Mouse (Mus musculus) midbrain, embryonic 15.5 days (tissue): ENCODE results near the gene Napepld. TPM values are rescaled to one million over a fixed set of nuclear protein-coding genes. Genes with fewer than 3 reads are reported as not detected.
A peak's percentile ranks its signal among the peaks of the same experiment; 100 is the strongest.

ENCODE experiments used
- ATAC-seq: fragments of 200-750 bp; cut with Nextera tagmentation; replicated peaks from 2 replicates; pipeline ENCODE4 v1.8.0; 2017; ENCODE audit warnings: moderate TSS enrichment
- H3K27ac ChIP-seq: fragments of 300-500 bp; sonication (generic); 2 replicates; pipeline ENCODE4 v1.5.1; 2015; ENCODE audit warnings: mild to moderate bottlenecking, inconsistent platforms
- H3K27me3 ChIP-seq: fragments of 300-500 bp; sonication (generic); replicated peaks from 2 replicates; pipeline ENCODE4 v1.6.1; 2015; ENCODE audit warnings: inconsistent platforms
- H3K36me3 ChIP-seq: fragments of 300-500 bp; sonication (generic); replicated peaks from 2 replicates; pipeline ENCODE4 v1.6.1; 2015; ENCODE audit warnings: inconsistent platforms
- H3K4me1 ChIP-seq: fragments of 300-500 bp; sonication (generic); 2 replicates; pipeline ENCODE4 v1.6.1; 2015; ENCODE audit warnings: inconsistent platforms
- H3K4me2 ChIP-seq: fragments of 300-500 bp; sonication (generic); 2 replicates; pipeline ENCODE4 v1.6.1; 2015; ENCODE audit warnings: inconsistent platforms, mild to moderate bottlenecking, moderate library complexity
- H3K4me3 ChIP-seq: fragments of 300-500 bp; sonication (generic); 2 replicates; pipeline ENCODE4 v1.5.1; 2015; ENCODE audit warnings: mild to moderate bottlenecking, inconsistent platforms
- H3K9ac ChIP-seq: fragments of 300-500 bp; sonication (generic); 2 replicates; pipeline ENCODE4 v1.6.1; 2015; ENCODE audit warnings: mild to moderate bottlenecking, inconsistent platforms
- H3K9me3 ChIP-seq: fragments of 300-500 bp; sonication (generic); 2 replicates; pipeline ENCODE4 v1.6.1; 2016; ENCODE audit warnings: inconsistent platforms
- WGBS: fragments of 180-500 bp; shearing (Covaris S2); methylation state at CpG from one replicate; pipeline ENCODE4 v1.1.7; 2015; ENCODE audit warnings: mixed read lengths; 5-methylcytosine and 5-hydroxymethylcytosine counted together
- polyA plus RNA-seq: library from polyadenylated mRNA; unstranded; fragments of >200 nt; fragmentation: Nextera tagmentation; extraction: Ambion mirVana; gene quantifications from 2 replicates; pipeline ENCODE4 v1.2.1, GENCODE M21; 2015

Gene Napepld
- polyA plus RNA-seq = 2.5 and 2.8 TPM in 2 replicates

- peak; percentile 99 for ATAC-seq
- H3K36me3 ChIP-seq = no peaks in the 10 kb centered on the region
- under 1% methylated on average over 53 of the region's 59 CpGs for WGBS
- no peaks in the 10 kb centered on the region for H3K9me3 ChIP-seq
- peak within 1 kb of the TSS; percentile 90 for H3K4me3 ChIP-seq
- peak within 1 kb of the TSS; percentile 54 for H3K4me2 ChIP-seq
- peak within 1 kb of the TSS; percentile 94 for H3K9ac ChIP-seq
- H3K4me1 ChIP-seq = peaks cover 3% of the 10 kb centered on the region
- no peaks in the 10 kb centered on the region for H3K27me3 ChIP-seq
- H3K27ac ChIP-seq = peak within 1 kb of the TSS; percentile 99
Measured at GRCm38 (mm10) chr5:21701351-21702008, at the start of gene Napepld. TSS of gene Napepld (minus strand) at chr5:21701396.

DNA sequence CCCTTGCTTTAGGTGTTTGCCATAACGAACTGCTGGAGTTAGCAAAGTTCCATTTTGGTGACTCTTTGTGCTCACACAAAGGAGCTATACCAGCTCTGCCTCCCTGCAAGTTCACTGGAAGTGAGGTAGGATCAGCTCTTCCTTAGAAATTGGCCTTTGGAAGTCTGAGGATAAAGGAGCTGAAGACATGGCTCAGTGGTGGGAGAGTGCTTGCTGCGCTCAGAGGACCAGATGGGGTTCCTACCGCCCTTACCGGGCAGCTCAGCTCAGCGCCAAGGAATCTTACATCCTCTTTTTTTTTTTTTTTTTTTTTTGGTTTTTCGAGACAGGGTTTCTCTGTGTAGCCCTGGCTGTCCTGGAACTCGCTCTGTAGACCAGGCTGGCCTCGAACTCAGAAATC is 44.8 kb upstream of the Napepld start:
- H3K4me2 ChIP-seq = no peak overlapping the region
- no peak overlapping the region for H3K27ac ChIP-seq
- H3K9me3 ChIP-seq = no peaks in the 10 kb centered on the region
- peaks cover 79% of the 10 kb centered on the region for H3K36me3 ChIP-seq
- no peak overlapping the region for H3K4me3 ChIP-seq
- H3K4me1 ChIP-seq = no peaks in the 10 kb centered on the region
- H3K9ac ChIP-seq = no peak overlapping the region
- 93% methylated on average over 7 of the region's 8 CpGs for WGBS
- H3K27me3 ChIP-seq = no peaks in the 10 kb centered on the region
- ATAC-seq = no peak

GRCm38 (mm10) chr5:21744651-21745050 is 43.5 kb upstream of the Napepld start:
- peaks cover 80% of the 10 kb centered on the region for H3K36me3 ChIP-seq
- H3K4me1 ChIP-seq = no peaks in the 10 kb centered on the region
- H3K4me3 ChIP-seq = no peak overlapping the region
- H3K27me3 ChIP-seq = no peaks in the 10 kb centered on the region
- H3K9me3 ChIP-seq = no peaks in the 10 kb centered on the region
- H3K27ac ChIP-seq = no peak overlapping the region
- ATAC-seq = no peak
- H3K9ac ChIP-seq = no peak overlapping the region
- H3K4me2 ChIP-seq = no peak overlapping the region

DNA sequence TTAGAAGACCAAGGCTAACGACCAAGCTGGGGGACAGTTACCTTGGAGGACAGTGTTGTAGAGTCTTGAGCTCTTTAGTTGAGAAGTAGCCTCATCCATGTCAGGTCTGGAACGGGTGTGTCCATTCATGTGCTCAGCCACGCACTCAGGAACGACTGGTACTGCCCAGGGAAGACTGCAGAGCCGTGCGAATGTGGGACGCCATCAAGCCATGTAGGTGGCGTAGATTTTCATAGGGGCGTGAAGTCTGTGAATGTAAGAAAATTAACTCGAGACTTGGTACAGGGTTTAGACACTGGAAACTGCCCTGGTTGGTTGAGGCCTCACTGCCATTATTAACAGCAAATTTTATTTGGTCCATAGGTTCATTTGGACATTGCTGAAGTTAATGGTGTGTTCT is 42.4 kb upstream of the Napepld start:
- Histone ChIP-seq H3K4me2 (no peak overlapping the region), H3K27ac (no peak overlapping the region), H3K9me3 (no peaks in the 10 kb centered on the region), H3K27me3 (no peaks in the 10 kb centered on the region), H3K36me3 (peaks cover 72% of the 10 kb centered on the region), H3K4me1 (peaks cover under 1% of the 10 kb centered on the region), H3K9ac (no peak overlapping the region), H3K4me3 (no peak overlapping the region)
- WGBS = 95% methylated on average over 10 of the region's 10 CpGs
- ATAC-seq = no peak

- no peak for ATAC-seq
- Histone ChIP-seq H3K27ac (no peak overlapping the region), H3K9me3 (no peaks in the 10 kb centered on the region), H3K4me2 (no peak overlapping the region), H3K4me1 (peaks cover 12% of the 10 kb centered on the region), H3K27me3 (no peaks in the 10 kb centered on the region), H3K9ac (no peak overlapping the region), H3K4me3 (no peak overlapping the region), H3K36me3 (peaks cover 43% of the 10 kb centered on the region)
- 92% methylated on average over 13 of the region's 13 CpGs for WGBS
Measured at GRCm38 (mm10) chr5:21739881-21740280, 38.7 kb upstream of the Napepld start.

DNA sequence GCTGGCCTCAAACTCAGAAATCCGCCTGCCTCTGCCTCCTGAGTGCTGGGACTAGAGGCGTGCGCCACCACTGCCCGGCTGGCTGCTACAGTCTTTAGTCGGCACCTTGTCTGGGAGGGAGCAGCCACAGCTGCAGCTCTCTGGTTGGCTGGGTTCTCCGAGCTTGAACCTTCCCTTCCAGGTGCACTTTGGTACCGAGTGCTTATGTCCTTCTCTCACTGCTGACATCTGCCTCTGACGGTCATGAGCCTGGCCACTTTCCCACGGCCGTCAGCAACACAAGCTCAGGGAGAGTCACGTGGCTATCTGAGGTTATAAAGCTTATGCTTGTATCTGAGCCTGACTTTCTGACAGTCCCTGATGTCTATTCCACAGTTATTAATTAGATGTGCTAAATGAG is 37.9 kb upstream of the Napepld start:
- 93% methylated on average over 11 of the region's 11 CpGs for WGBS
- Histone ChIP-seq H3K36me3 (peaks cover 35% of the 10 kb centered on the region), H3K27me3 (no peaks in the 10 kb centered on the region), H3K9me3 (no peaks in the 10 kb centered on the region), H3K9ac (no peak overlapping the region), H3K27ac (no peak overlapping the region), H3K4me3 (no peak overlapping the region), H3K4me1 (peaks cover 12% of the 10 kb centered on the region), H3K4me2 (no peak overlapping the region)
- ATAC-seq = no peak

- H3K4me3 ChIP-seq = peak overlapping the region; percentile 98
- H3K4me1 ChIP-seq = peaks cover 21% of the 10 kb centered on the region
- no peaks in the 10 kb centered on the region for H3K27me3 ChIP-seq
- WGBS = 26% methylated on average over 10 of the region's 10 CpGs
- peak overlapping the region; percentile 76 for H3K4me2 ChIP-seq
- H3K9me3 ChIP-seq = no peaks in the 10 kb centered on the region
- ATAC-seq = 0 out of 2 replicates have a peak, but pooled peaks have one; percentile 38
- H3K36me3 ChIP-seq = peaks cover 20% of the 10 kb centered on the region
- peak overlapping the region; percentile 90; the same call in 1 of the 2 replicates for H3K27ac ChIP-seq
- peak overlapping the region; percentile 94 for H3K9ac ChIP-seq
Measured at GRCm38 (mm10) chr5:21737620-21738019, 36.4 kb upstream of the Napepld start.

- peak within 1 kb of the TSS; percentile 76 for H3K4me2 ChIP-seq
- no peaks in the 10 kb centered on the region for H3K27me3 ChIP-seq
- peak within 1 kb of the TSS; percentile 98 for H3K4me3 ChIP-seq
- H3K36me3 ChIP-seq = peaks cover 16% of the 10 kb centered on the region; the same call in 1 of the 2 replicates
- under 1% methylated on average over 39 of the region's 42 CpGs for WGBS
- no peaks in the 10 kb centered on the region for H3K9me3 ChIP-seq
- peak; percentile 88 for ATAC-seq
- H3K9ac ChIP-seq = peak within 1 kb of the TSS; percentile 94
- peak within 1 kb of the TSS; percentile 90 for H3K27ac ChIP-seq
- peaks cover 26% of the 10 kb centered on the region for H3K4me1 ChIP-seq
Measured at GRCm38 (mm10) chr5:21736956-21737585, 35.9 kb upstream of the Napepld start, which contains the start of gene Pmpcb. TSS of gene Pmpcb (plus strand) at chr5:21737141.

- 88% methylated on average over 11 of the region's 11 CpGs for WGBS
Measured at GRCm38 (mm10) chr5:21736046-21736445, 34.9 kb upstream of the Napepld start.

DNA sequence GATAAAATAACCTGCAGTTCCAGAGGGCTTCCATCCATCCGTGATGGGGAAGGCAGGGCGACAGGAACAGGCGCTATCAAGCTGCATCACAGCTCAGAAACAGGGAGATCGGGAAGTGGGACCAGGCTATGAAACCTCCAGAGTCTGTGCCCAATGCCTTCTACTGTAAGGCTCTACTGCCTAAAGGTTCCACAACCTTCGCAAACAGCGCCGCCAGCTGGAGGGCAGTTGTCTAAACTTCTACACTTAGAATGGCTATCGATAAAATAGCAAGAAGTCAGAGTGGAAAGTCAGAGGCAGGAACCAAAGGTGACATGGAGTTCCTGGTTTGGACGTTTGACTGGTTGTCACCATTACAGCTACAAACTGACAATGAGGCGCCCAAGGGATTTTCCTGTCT is 34.4 kb upstream of the Napepld start:
- Histone ChIP-seq H3K36me3 (peaks cover 5% of the 10 kb centered on the region; the same call in 1 of the 2 replicates), H3K27me3 (no peaks in the 10 kb centered on the region), H3K9me3 (no peaks in the 10 kb centered on the region), H3K4me1 (peaks cover 26% of the 10 kb centered on the region), H3K4me2 (no peak overlapping the region), H3K9ac (no peak overlapping the region), H3K27ac (no peak overlapping the region), H3K4me3 (no peak overlapping the region)
- ATAC-seq = no peak
- WGBS = 32% methylated on average over 10 of the region's 10 CpGs

More at GRCm38 (mm10) chr5:21736046-21736445, 34.9 kb upstream of the Napepld start:
- Histone ChIP-seq H3K4me1 (peaks cover 26% of the 10 kb centered on the region), H3K36me3 (peaks cover 6% of the 10 kb centered on the region; the same call in 1 of the 2 replicates), H3K9me3 (no peaks in the 10 kb centered on the region), H3K4me3 (no peak overlapping the region), H3K4me2 (no peak overlapping the region), H3K9ac (no peak overlapping the region), H3K27me3 (no peaks in the 10 kb centered on the region), H3K27ac (no peak overlapping the region)
- no peak for ATAC-seq

GRCm38 (mm10) chr5:21735100-21735499 is 33.9 kb upstream of the Napepld start:
- 85% methylated on average over 20 of the region's 20 CpGs for WGBS
- ATAC-seq = no peak
- H3K27me3 ChIP-seq = no peaks in the 10 kb centered on the region
- no peak overlapping the region for H3K4me3 ChIP-seq
- peaks cover 2% of the 10 kb centered on the region; the same call in 1 of the 2 replicates for H3K36me3 ChIP-seq
- no peaks in the 10 kb centered on the region for H3K9me3 ChIP-seq
- no peak overlapping the region for H3K9ac ChIP-seq
- no peak overlapping the region for H3K4me2 ChIP-seq
- H3K27ac ChIP-seq = no peak overlapping the region
- H3K4me1 ChIP-seq = peaks cover 26% of the 10 kb centered on the region

DNA sequence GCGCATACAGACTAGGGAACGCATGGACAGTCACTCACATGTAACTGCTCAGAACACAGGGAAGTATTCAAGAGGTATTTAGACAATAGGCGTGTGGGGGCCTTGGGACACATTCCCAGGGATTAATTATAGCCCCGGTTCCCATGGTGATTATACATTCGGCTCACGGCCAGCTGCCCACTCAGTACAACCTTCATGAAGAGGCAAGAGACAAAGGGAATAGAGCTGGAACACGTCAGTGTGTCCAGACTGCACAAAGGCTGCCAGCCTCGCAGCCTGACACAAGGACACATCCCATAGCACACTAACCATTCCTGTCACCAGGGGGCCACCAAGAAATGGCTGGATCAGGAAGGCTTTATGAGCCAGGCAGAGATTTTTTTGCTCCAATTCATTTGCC is 31.7 kb upstream of the Napepld start:
- no peak overlapping the region for H3K4me2 ChIP-seq
- no peak overlapping the region for H3K4me3 ChIP-seq
- H3K9me3 ChIP-seq = no peaks in the 10 kb centered on the region
- H3K36me3 ChIP-seq = no peaks in the 10 kb centered on the region
- H3K27ac ChIP-seq = peak overlapping the region; percentile 77
- H3K4me1 ChIP-seq = peaks cover 18% of the 10 kb centered on the region
- WGBS = 7% methylated on average over 8 of the region's 8 CpGs
- ATAC-seq = peak; percentile 80
- no peaks in the 10 kb centered on the region for H3K27me3 ChIP-seq
- H3K9ac ChIP-seq = no peak overlapping the region
